Mouse (Mus musculus) forebrain, embryonic 15.5 days (tissue): ENCODE results near the gene Npm3. TPM values are rescaled to one million over a fixed set of nuclear protein-coding genes. Genes with fewer than 3 reads are reported as not detected.

Experiments
- ATAC-seq: fragments of 200-750 bp; cut with Nextera tagmentation; replicated peaks from 2 replicates; pipeline ENCODE4 v1.8.0; 2017; ENCODE audit warnings: mild to moderate bottlenecking, moderate TSS enrichment, moderate library complexity
- H3K27ac ChIP-seq: fragments of 300-500 bp; sonication (generic); replicated peaks from 2 replicates; pipeline ENCODE4 v1.5.1; 2015; ENCODE audit warnings: mild to moderate bottlenecking, inconsistent platforms
- H3K27me3 ChIP-seq: fragments of 300-500 bp; sonication (generic); 2 replicates; pipeline ENCODE4 v1.6.1; 2015; ENCODE audit warnings: inconsistent platforms
- H3K36me3 ChIP-seq: fragments of 300-500 bp; sonication (generic); 2 replicates; pipeline ENCODE4 v1.6.1; 2015; ENCODE audit warnings: mild to moderate bottlenecking, inconsistent platforms
- H3K4me1 ChIP-seq: fragments of 300-500 bp; sonication (generic); 2 replicates; pipeline ENCODE4 v1.6.1; 2015; ENCODE audit warnings: inconsistent platforms
- H3K4me2 ChIP-seq: fragments of 300-500 bp; sonication (generic); replicated peaks from 2 replicates; pipeline ENCODE4 v1.6.1; 2015; ENCODE audit warnings: mild to moderate bottlenecking, inconsistent platforms
- H3K4me3 ChIP-seq: fragments of 300-500 bp; sonication (generic); 2 replicates; pipeline ENCODE4 v1.5.1; 2015; ENCODE audit warnings: mild to moderate bottlenecking, inconsistent platforms
- H3K9ac ChIP-seq: fragments of 300-500 bp; sonication (generic); replicated peaks from 2 replicates; pipeline ENCODE4 v1.6.1; 2015; ENCODE audit warnings: mild to moderate bottlenecking, inconsistent platforms
- H3K9me3 ChIP-seq: fragments of 300-500 bp; sonication (generic); 2 replicates; pipeline ENCODE4 v1.6.1; 2016; ENCODE audit warnings: inconsistent platforms
- WGBS: fragments of 180-500 bp; shearing (Covaris S2); methylation state at CpG from one replicate; pipeline ENCODE4 v1.1.7; 2015; ENCODE audit warnings: mixed read lengths; 5-methylcytosine and 5-hydroxymethylcytosine counted together
- polyA plus RNA-seq: library from polyadenylated mRNA; unstranded; fragments of >200 nt; fragmentation: Nextera tagmentation; extraction: Ambion mirVana; gene quantifications from 2 replicates; pipeline ENCODE4 v1.2.1, GENCODE M21; 2015

Npm3 gene
- polyA plus RNA-seq, 1 experiment from 2014 or later, result 9.5 TPM

- peak; percentile 4; the same call in 1 of the 2 replicates for ATAC-seq
- Histone ChIP-seq H3K4me2 (peak overlapping the region; percentile 91), H3K9me3 (no peaks in the 10 kb centered on the region), H3K27ac (no peak overlapping the region), H3K27me3 (peaks cover 30% of the 10 kb centered on the region), H3K4me1 (peaks cover 35% of the 10 kb centered on the region), H3K9ac (peak overlapping the region; percentile 58), H3K36me3 (peaks cover 26% of the 10 kb centered on the region), H3K4me3 (peak overlapping the region; percentile 52)
- 2% methylated on average over 33 of the region's 33 CpGs for WGBS
These were observed 624 bp downstream of the Npm3 start for GRCm38 (mm10) chr19:45748691-45749242.

GRCm38 (mm10) chr19:45748206-45748605 lies 1.2 kb downstream of the Npm3 start:
- WGBS, result 52% methylated on average over 9 of the region's 9 CpGs
- Histone ChIP-seq H3K4me3 (peak overlapping the region; percentile 52), H3K9ac (0 out of 2 replicates have a peak overlapping the region, but pooled peaks have one; percentile 58), H3K27me3 (peaks cover 35% of the 10 kb centered on the region), H3K4me1 (peaks cover 36% of the 10 kb centered on the region), H3K4me2 (peak overlapping the region; percentile 91), H3K36me3 (peaks cover 21% of the 10 kb centered on the region), H3K27ac (no peak overlapping the region), H3K9me3 (no peaks in the 10 kb centered on the region)
- no peak for ATAC-seq

GRCm38 (mm10) chr19:45747028-45747867 lies 2.1 kb downstream of the Npm3 start:
- peak; percentile 32; the same call in 1 of the 2 replicates for ATAC-seq
- H3K27ac ChIP-seq, result no peak overlapping the region
- peaks cover 46% of the 10 kb centered on the region for H3K4me1 ChIP-seq
- peaks cover 42% of the 10 kb centered on the region for H3K27me3 ChIP-seq
- H3K9ac ChIP-seq, result no peak overlapping the region
- no peak overlapping the region for H3K4me2 ChIP-seq
- 37% methylated on average over 11 of the region's 11 CpGs for WGBS
- peaks cover 11% of the 10 kb centered on the region for H3K36me3 ChIP-seq
- no peak overlapping the region for H3K4me3 ChIP-seq
- H3K9me3 ChIP-seq, result no peaks in the 10 kb centered on the region

GRCm38 (mm10) chr19:45746153-45747020 lies 3.0 kb downstream of the Npm3 start:
- WGBS, result 10% methylated on average over 29 of the region's 29 CpGs
- Histone ChIP-seq H3K36me3 (peaks cover 3% of the 10 kb centered on the region), H3K27ac (no peak overlapping the region), H3K9ac (no peak overlapping the region), H3K4me3 (no peak overlapping the region), H3K9me3 (no peaks in the 10 kb centered on the region), H3K4me2 (no peak overlapping the region), H3K27me3 (peaks cover 51% of the 10 kb centered on the region), H3K4me1 (peaks cover 54% of the 10 kb centered on the region)
- ATAC-seq, result no peak

- ATAC-seq, result no peak
- Histone ChIP-seq H3K9me3 (no peaks in the 10 kb centered on the region), H3K9ac (no peak overlapping the region), H3K4me1 (peaks cover 56% of the 10 kb centered on the region), H3K4me2 (no peak overlapping the region), H3K27me3 (peaks cover 59% of the 10 kb centered on the region), H3K27ac (no peak overlapping the region), H3K4me3 (no peak overlapping the region), H3K36me3 (no peaks in the 10 kb centered on the region; the same call in 1 of the 2 replicates)
- WGBS, result 2% methylated on average over 32 of the region's 32 CpGs
These were observed 3.8 kb downstream of the Npm3 start for GRCm38 (mm10) chr19:45745344-45746152.

- H3K27ac ChIP-seq, result no peak overlapping the region
- H3K9me3 ChIP-seq, result no peaks in the 10 kb centered on the region
- H3K9ac ChIP-seq, result no peak overlapping the region
- 16% methylated on average over 7 of the region's 7 CpGs for WGBS
- no peak for ATAC-seq
- no peak overlapping the region; the same call in 1 of the 2 replicates for H3K4me3 ChIP-seq
- H3K36me3 ChIP-seq, result no peaks in the 10 kb centered on the region
- no peak overlapping the region for H3K4me2 ChIP-seq
- peaks cover 45% of the 10 kb centered on the region for H3K4me1 ChIP-seq
- peaks cover 74% of the 10 kb centered on the region for H3K27me3 ChIP-seq
These were observed 5.8 kb downstream of the Npm3 start for GRCm38 (mm10) chr19:45743619-45744018.

- H3K27me3 ChIP-seq, result peaks cover 79% of the 10 kb centered on the region
- no peak overlapping the region for H3K27ac ChIP-seq
- H3K4me3 ChIP-seq, result peak overlapping the region; percentile 41
- 3% methylated on average over 20 of the region's 44 CpGs for WGBS
- H3K9ac ChIP-seq, result peak overlapping the region; percentile 28; the same call in 1 of the 2 replicates
- no peak for ATAC-seq
- H3K9me3 ChIP-seq, result no peaks in the 10 kb centered on the region
- H3K4me1 ChIP-seq, result peaks cover 40% of the 10 kb centered on the region
- H3K36me3 ChIP-seq, result no peaks in the 10 kb centered on the region
- peak overlapping the region; percentile 68 for H3K4me2 ChIP-seq
These were observed 6.3 kb downstream of the Npm3 start for GRCm38 (mm10) chr19:45742984-45743575.

- Histone ChIP-seq H3K4me2 (peak within 1 kb of the TSS; percentile 68), H3K9me3 (no peaks in the 10 kb centered on the region), H3K4me1 (peaks cover 40% of the 10 kb centered on the region), H3K27me3 (peaks cover 86% of the 10 kb centered on the region), H3K9ac (peak within 1 kb of the TSS; percentile 28), H3K27ac (no peak within 1 kb of the TSS), H3K36me3 (no peaks in the 10 kb centered on the region), H3K4me3 (peak within 1 kb of the TSS; percentile 41)
- under 1% methylated on average over 53 of the region's 68 CpGs for WGBS
- ATAC-seq, result no peak
These were observed 7.0 kb downstream of the Npm3 start, which contains the start of gene Fgf8 for GRCm38 (mm10) chr19:45742218-45742983. Fgf8 (minus strand) TSS chr19:45742915.

- Histone ChIP-seq H3K4me3 (peak overlapping the region; percentile 41; the same call in 1 of the 2 replicates), H3K4me2 (no peak overlapping the region), H3K9me3 (no peaks in the 10 kb centered on the region), H3K9ac (no peak overlapping the region), H3K27me3 (peaks cover 93% of the 10 kb centered on the region), H3K36me3 (no peaks in the 10 kb centered on the region), H3K4me1 (peaks cover 43% of the 10 kb centered on the region), H3K27ac (no peak overlapping the region)
- 1% methylated on average over 45 of the region's 45 CpGs for WGBS
- no peak for ATAC-seq
These were observed 7.8 kb downstream of the Npm3 start for GRCm38 (mm10) chr19:45741431-45742217.

GRCm38 (mm10) chr19:45740817-45741216 lies 8.6 kb downstream of the Npm3 start:
- H3K4me1 ChIP-seq, result peaks cover 40% of the 10 kb centered on the region
- WGBS, result 0% methylated on average over 7 of the region's 7 CpGs
- ATAC-seq, result no peak

More at GRCm38 (mm10) chr19:45740817-45741216, 8.6 kb downstream of the Npm3 start:
- no peak overlapping the region for H3K9ac ChIP-seq
- no peak overlapping the region for H3K4me3 ChIP-seq
- H3K4me2 ChIP-seq, result no peak overlapping the region
- H3K27me3 ChIP-seq, result peaks cover 93% of the 10 kb centered on the region
- H3K27ac ChIP-seq, result no peak overlapping the region
- H3K9me3 ChIP-seq, result no peaks in the 10 kb centered on the region
- H3K36me3 ChIP-seq, result no peaks in the 10 kb centered on the region
